Mouse (Mus musculus): Measurements from ENCODE around the gene Skint8.

- no peak for TF ChIP-seq GATA1 (IDR thresholded peaks at IDR 0.05; ENCODE audit: borderline replicate concordance, low read length)
- TF ChIP-seq FLI1 (IDR thresholded peaks at IDR 0.05; ENCODE audit: low read length), result no peak
These were observed 33.2 kb upstream of the Skint8 start for GRCm38 (mm10) chr4:111886018-111886417.
